Mouse (Mus musculus): ENCODE measurements around the gene Tmem8b. TPM values are rescaled to one million over a fixed set of nuclear protein-coding genes. Genes with fewer than 3 reads are reported as not detected.

The Tmem8b gene
- polyA plus RNA-seq, 1 experiment, result 8.3 TPM

Other genes with a start within 250 kb of the Tmem8b start
- 0.55 and 0.59 TPM in 2 replicates for gene Fam166b, start 239.8 kb upstream of the Tmem8b start, polyA plus RNA-seq (2012; rRNA removed)
- 25.8 and 34.2 TPM in 2 replicates for gene Tesk1, start 227.0 kb upstream of the Tmem8b start, polyA plus RNA-seq (2012; rRNA removed)
- 2.4 and 4.6 TPM in 2 replicates for gene Cd72, start 214.3 kb upstream of the Tmem8b start, polyA plus RNA-seq (2012; rRNA removed)
- gene Sit1, start 185.2 kb upstream of the Tmem8b start, polyA plus RNA-seq (2012; rRNA removed), result 0.22 and 0.41 TPM in 2 replicates
- gene Ccdc107, start 176.1 kb upstream of the Tmem8b start, polyA plus RNA-seq (2012; rRNA removed), result 272 and 290 TPM in 2 replicates
- gene Arhgef39, start 169.3 kb upstream of the Tmem8b start, polyA plus RNA-seq (2012; rRNA removed), result 14.7 and 26.0 TPM in 2 replicates
- gene Car9, start 162.0 kb upstream of the Tmem8b start, polyA plus RNA-seq (2012; rRNA removed), result 1.3 and 1.9 TPM in 2 replicates
- gene Tpm2, start 145.2 kb upstream of the Tmem8b start, polyA plus RNA-seq (2012; rRNA removed), result 3,808 and 5,340 TPM in 2 replicates
- gene Creb3, start 106.6 kb upstream of the Tmem8b start, polyA plus RNA-seq (2012; rRNA removed), result 57.7 and 77.0 TPM in 2 replicates
- 124 and 153 TPM in 2 replicates for gene Tln1, start 106.3 kb upstream of the Tmem8b start, polyA plus RNA-seq (2012; rRNA removed)
- 34.9 and 35.1 TPM in 2 replicates for gene Rgp1, start 90.3 kb upstream of the Tmem8b start, polyA plus RNA-seq (2012; rRNA removed)
- gene Gba2, start 90.1 kb upstream of the Tmem8b start, polyA plus RNA-seq (2012; rRNA removed), result 15.1 and 16.8 TPM in 2 replicates
- 0.44 TPM in 1 of 2 replicates, not detected in the other for gene Msmp, start 84.5 kb upstream of the Tmem8b start, polyA plus RNA-seq (2012; rRNA removed)
- gene Npr2, start 37.0 kb upstream of the Tmem8b start, polyA plus RNA-seq (2012; rRNA removed), result 54.7 and 69.7 TPM in 2 replicates
- 1.0 and 1.3 TPM in 2 replicates for gene Spag8, start 15.4 kb upstream of the Tmem8b start, polyA plus RNA-seq (2012; rRNA removed)
- 107 and 112 TPM in 2 replicates for gene Hint2, start 12.5 kb upstream of the Tmem8b start, polyA plus RNA-seq (2012; rRNA removed)
- gene Fam221b, start 174 bp downstream of the Tmem8b start, polyA plus RNA-seq (2012; rRNA removed), result 0.41 and 0.51 TPM in 2 replicates
- gene Olfr70, start 31.8 kb downstream of the Tmem8b start, polyA plus RNA-seq (2012; rRNA removed), result not detected in 2 replicates
- gene Olfr71, start 41.3 kb downstream of the Tmem8b start, polyA plus RNA-seq (2012; rRNA removed), result not detected in 2 replicates
- 5.2 and 7.8 TPM in 2 replicates for gene Hrct1, start 58.2 kb downstream of the Tmem8b start, polyA plus RNA-seq (2012; rRNA removed)
- gene Spaar, start 61.1 kb downstream of the Tmem8b start, polyA plus RNA-seq (2012; rRNA removed), result 1.2 and 1.6 TPM in 2 replicates
- not detected in 2 replicates for gene Olfr159, start 102.0 kb downstream of the Tmem8b start, polyA plus RNA-seq (2012; rRNA removed)
- not detected in 2 replicates for gene Olfr156, start 154.9 kb downstream of the Tmem8b start, polyA plus RNA-seq (2012; rRNA removed)
- gene Olfr157, start 171.2 kb downstream of the Tmem8b start, polyA plus RNA-seq (2012; rRNA removed), result not detected in 2 replicates
- not detected in 2 replicates for gene Olfr155, start 182.6 kb downstream of the Tmem8b start, polyA plus RNA-seq (2012; rRNA removed)
- gene Reck, start 206.6 kb downstream of the Tmem8b start, polyA plus RNA-seq (2012; rRNA removed), result 25.8 and 26.0 TPM in 2 replicates